Mouse (Mus musculus) regulatory T cell (primary cell): Measurements from ENCODE around the gene Entpd2.

Experiments
- in situ Hi-C: fragments of 300-600 bp; cut with MboI, MseI; formaldehyde crosslinking; loops from one replicate; pipeline ENCODE4 v1.15.1; 2025; ENCODE audit warnings: high pct_unique_total_duplicates

The Entpd2 gene

GRCm38 (mm10) chr2:25428442-25429236 is 33.0 kb downstream of the Entpd2 start, which contains the start of gene Abca2:
TSS of gene Abca2 (plus strand) at chr2:25428703.
- in situ Hi-C loops = loop anchor here (10.0 kb wide), 1 partner anchor 1044 kb away; no protein-coding TSS in a partner anchor

GRCm38 (mm10) chr2:25429435-25430180 is 33.9 kb downstream of the Entpd2 start:
- in situ Hi-C loops = loop anchor here (10.0 kb wide), 1 partner anchor 1045 kb away; no protein-coding TSS in a partner anchor

GRCm38 (mm10) chr2:25430395-25431233 is 34.9 kb downstream of the Entpd2 start:
- in situ Hi-C loops = no loop called here

GRCm38 (mm10) chr2:25431308-25431855 is 35.7 kb downstream of the Entpd2 start:
- in situ Hi-C loops = no loop called here

- in situ Hi-C loops = no loop called here
Measured at GRCm38 (mm10) chr2:25432326-25433098, 36.8 kb downstream of the Entpd2 start.

- in situ Hi-C loops = no loop called here
Measured at GRCm38 (mm10) chr2:25433101-25433500, 37.4 kb downstream of the Entpd2 start.

GRCm38 (mm10) chr2:25434292-25434691 is 38.6 kb downstream of the Entpd2 start:
- in situ Hi-C loops = no loop called here

- in situ Hi-C loops = no loop called here
Measured at GRCm38 (mm10) chr2:25436286-25436820, 40.7 kb downstream of the Entpd2 start.

GRCm38 (mm10) chr2:25441067-25441466 is 45.4 kb downstream of the Entpd2 start:
- in situ Hi-C loops = no loop called here

GRCm38 (mm10) chr2:25442682-25443081 is 47.0 kb downstream of the Entpd2 start:
- in situ Hi-C loops = no loop called here
